Mouse (Mus musculus): Measurements from ENCODE around the gene Rchy1.

Gene Rchy1

GRCm38 (mm10) chr5:91962639-91963440 lies at the start of gene Rchy1:
Gene Rchy1, minus strand, starts transcription at chr5:91963068.
- peak; percentile 89 for DNase-seq (ENCODE audit: extremely low read depth, low read depth)

- no peak for DNase-seq (ENCODE audit: extremely low read depth, low read depth)
Observed at GRCm38 (mm10) chr5:92011756-92012155, 48.9 kb upstream of the Rchy1 start.

- no peak for DNase-seq (ENCODE audit: extremely low read depth, low read depth)
Observed at GRCm38 (mm10) chr5:92009827-92010226, 47.0 kb upstream of the Rchy1 start.

DNA sequence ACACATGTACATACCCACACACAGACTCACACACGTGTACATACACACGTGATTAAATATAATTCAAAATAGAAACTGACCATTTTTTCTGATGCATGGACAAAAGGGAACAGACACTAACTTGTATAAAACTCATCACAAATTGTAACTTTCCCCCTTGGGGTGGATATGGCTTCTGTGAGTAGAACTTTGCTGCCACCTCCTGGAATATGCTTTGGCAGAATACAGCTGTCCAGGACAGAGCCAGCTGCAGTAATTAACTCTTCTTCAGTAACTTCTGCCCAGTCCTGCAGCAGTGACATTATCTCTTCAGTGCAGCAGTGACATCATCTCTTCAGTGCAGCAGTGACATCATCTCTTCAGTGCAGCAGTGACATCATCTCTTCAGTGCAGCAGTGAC lies 40.1 kb upstream of the Rchy1 start:
- DNase-seq (ENCODE audit: extremely low read depth, low read depth), result no peak

DNA sequence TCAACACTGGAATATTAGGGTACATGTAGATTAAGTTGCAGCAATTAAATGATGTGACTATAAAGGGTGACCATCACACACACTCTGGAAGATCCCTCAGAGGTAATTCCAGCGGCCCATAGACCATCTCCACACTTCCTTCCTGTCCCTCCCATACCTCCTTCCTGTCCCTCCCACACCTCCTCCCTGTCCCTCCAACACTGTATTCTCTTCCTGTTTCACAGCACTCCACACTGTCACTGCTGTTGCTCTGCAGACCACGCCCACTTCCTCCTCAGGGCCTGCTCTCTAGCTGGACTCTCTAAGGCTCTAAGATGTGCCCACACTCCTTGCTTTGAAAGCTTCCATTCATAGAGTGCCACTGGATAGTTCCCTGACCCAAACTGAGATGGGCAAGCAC lies 37.9 kb upstream of the Rchy1 start:
- DNase-seq (ENCODE audit: extremely low read depth, low read depth), result peak; percentile 78

DNA sequence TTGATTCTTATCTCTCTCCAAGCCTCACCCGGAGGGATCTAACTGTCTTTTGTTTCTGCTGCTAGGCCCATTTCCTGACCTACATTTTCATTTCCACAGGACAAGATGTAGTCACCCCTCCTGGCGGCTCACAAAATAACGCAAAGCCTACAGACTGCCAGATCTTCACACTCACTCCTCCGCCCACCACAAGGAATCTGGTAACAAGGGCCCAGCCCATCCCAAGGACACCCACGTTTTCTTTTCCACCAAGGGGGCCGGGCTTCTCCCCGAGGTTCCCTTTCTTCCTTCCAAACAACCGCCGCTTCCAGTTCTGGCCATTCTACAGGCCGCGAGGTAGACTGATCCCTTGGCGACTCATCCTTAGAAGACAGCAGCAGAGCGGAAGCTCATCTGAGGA lies 31.7 kb upstream of the Rchy1 start:
- no peak for DNase-seq (ENCODE audit: extremely low read depth, low read depth)

DNA sequence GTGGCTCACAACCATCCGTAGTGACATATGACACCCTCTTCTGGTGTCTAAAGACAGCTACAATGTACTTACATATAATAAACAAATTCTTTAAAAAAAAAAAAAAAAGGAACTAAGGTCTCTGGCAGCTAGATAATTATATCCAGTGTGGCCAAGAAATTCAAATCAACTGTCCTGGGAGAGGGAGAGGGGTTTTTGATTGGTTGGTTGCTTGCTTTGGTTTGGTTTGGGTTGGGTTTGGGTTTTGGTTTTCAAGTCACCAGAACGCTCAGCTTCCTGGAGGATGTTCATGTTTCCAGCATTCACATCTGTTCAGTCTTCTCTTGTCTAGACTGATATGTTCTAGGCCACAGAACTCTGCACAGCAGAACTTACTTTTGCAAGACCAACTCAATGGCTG lies 30.2 kb upstream of the Rchy1 start:
- peak; percentile 34 for DNase-seq (ENCODE audit: extremely low read depth, low read depth)

DNA sequence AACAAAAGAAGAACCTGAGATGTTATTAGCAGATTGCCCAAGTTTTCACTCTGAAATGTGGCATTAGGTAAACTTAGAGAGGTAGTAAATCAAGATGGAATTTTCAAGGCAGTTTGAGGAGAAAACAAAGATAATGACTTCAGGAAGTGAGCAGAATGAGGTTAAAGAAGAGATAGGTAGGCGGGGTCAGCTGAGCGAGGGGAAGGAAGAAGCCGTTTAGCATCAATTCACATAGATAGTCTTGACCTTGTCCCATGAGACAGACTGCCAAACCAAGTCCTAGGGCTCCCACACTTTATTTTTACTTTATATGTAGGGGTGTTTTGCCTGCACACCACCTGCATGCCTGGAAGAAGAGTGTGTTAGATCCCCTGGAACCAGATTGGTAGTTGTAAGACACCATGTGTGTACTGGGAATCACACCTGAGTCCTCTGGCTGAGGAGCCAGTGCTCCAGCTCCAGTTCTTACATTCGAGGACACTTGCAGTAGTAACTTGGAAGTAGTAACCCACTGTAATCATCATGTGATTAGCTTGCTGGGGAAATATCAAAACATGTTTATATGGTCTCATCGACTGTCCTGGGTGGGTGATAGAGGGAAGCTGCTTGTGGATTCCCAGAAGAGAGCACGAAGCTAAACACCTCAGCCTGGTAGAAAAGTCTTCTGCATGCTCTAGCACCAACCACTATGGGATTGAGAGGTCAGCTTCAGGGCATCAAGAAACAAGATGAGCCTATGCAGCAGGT lies 28.5 kb upstream of the Rchy1 start:
- DNase-seq (ENCODE audit: extremely low read depth, low read depth), result no peak

GRCm38 (mm10) chr5:91989261-91989660 lies 26.4 kb upstream of the Rchy1 start:
- DNase-seq (ENCODE audit: extremely low read depth, low read depth), result no peak

DNA sequence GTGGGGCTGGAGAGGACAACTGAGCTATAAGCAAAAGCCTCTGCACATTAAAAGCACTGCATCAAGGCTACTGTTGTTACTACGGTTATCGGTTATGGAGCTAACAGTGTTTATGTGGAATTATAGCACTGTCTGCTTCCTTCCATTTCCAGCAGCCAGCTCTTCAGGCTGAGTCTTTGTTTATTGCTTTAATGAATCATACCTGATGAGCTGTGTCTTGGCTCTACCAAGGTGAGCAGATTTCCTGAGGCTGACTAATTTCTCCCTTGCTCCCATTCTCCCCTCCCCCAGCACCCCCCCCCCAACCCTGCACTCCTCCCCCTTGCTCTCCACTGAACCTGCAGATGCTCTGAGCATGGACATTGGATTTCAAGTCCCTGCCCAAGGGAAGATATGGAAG lies 24.9 kb upstream of the Rchy1 start:
- DNase-seq (ENCODE audit: extremely low read depth, low read depth), result no peak

- DNase-seq (ENCODE audit: extremely low read depth, low read depth), result no peak
Observed at GRCm38 (mm10) chr5:91987236-91987635, 24.4 kb upstream of the Rchy1 start, which contains the start of gene Odaph. Gene Odaph, plus strand, starts transcription at chr5:91987475.

DNA sequence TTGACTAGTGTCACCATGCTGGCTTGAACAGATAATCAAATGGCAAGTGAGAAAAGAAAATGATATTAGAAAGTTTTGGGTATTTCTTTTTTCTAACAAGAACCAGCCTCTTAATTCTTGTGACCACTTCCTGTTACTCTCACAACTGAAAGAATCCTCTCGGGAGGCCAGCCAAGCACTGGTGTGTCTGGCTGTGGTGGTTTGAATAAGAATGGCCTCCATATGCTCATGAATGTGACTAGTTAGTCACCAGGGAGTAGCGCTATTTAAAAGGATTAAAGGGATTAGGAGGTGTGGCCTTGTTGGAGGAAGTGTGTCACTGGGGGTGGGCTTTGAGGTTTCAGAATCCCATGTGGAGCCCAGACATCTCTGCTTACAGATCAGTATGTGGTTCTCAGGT lies 22.9 kb upstream of the Rchy1 start:
- no peak for DNase-seq (ENCODE audit: extremely low read depth, low read depth)

- no peak for DNase-seq (ENCODE audit: extremely low read depth, low read depth)
Observed at GRCm38 (mm10) chr5:91983490-91983889, 20.6 kb upstream of the Rchy1 start.

- no peak for DNase-seq (ENCODE audit: extremely low read depth, low read depth)
Observed at GRCm38 (mm10) chr5:91981176-91981840, 18.4 kb upstream of the Rchy1 start.

DNA sequence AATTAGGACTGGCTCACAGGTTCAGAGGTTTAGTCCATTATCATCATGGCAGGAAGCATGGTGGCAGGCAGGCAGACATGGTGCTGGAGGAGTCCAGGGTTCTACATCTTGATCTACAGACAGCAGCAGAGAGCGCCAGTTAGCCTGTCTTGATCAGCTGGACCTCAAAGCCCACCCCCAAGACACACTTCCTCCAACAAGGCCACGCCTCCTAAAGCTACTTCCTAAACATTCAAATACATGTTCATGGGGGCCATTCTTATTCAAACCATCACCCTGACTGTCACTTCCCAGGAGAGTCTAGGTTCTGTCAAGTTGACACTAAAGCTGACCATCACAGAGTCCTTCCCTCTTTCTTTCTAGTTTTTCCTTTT lies 14.5 kb upstream of the Rchy1 start:
- no peak for DNase-seq (ENCODE audit: extremely low read depth, low read depth)

DNA sequence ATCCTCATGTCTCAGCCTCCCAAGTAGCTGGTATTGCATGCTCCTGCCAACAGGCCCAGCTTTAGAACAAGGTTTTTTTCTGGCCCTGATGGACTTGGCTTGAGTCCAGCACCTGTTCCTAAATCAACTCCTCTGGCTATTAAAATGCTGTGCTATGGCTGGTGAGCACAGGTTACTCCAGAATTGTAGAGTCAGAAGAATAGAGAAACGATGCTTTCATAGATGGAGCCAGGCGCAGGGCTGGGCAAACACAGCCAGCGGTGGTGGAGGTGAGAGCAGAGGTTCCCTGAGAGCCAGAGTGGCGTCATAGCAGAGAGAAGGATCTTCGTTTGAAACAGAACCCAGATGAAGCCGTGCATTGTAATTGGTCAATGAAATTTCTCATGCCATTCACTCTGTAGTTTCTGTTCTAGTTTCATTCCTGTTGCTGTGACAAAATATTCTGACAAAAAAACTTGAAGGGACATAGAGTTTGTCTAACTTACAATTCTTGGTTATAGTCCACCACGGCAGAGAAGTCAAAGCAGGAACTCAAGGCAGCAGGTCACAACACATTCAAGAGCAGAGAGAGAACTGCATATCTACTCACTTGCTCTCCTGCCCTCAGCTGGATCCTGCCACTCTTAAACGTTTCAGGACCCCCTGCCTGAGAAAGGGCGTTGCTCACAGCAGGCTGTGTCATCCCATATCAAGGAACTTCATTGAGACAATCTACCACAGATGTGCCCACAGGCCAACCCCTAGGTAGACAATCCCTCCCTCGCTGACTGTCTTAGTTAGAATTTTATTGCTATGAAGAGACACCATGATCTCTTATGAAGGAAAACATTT lies 13.9 kb upstream of the Rchy1 start:
- DNase-seq (ENCODE audit: extremely low read depth, low read depth), result no peak

GRCm38 (mm10) chr5:91975758-91976157 lies 12.9 kb upstream of the Rchy1 start:
- DNase-seq (ENCODE audit: extremely low read depth, low read depth), result no peak

- DNase-seq (ENCODE audit: extremely low read depth, low read depth), result no peak
Observed at GRCm38 (mm10) chr5:91974002-91974401, 11.1 kb upstream of the Rchy1 start.

DNA sequence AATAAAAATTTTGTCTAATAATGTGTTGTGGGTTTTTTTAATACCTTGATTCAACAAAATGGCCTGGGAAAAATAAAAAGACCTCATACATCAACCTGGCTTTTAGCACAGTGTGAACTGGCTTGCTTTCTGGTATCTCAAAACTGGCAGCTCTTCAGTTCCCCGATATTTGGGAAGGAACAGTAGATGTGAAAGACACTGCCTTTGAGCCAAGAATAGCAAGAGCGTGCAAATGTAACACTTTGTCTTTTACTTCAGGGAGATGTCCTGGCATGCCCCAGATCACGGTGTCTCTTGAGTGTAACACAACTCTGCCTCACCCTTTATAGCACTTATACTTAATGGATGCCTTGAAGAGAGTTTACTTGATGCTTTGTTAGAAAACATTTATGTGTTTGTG lies 9.2 kb upstream of the Rchy1 start:
- DNase-seq (ENCODE audit: extremely low read depth, low read depth), result no peak

DNA sequence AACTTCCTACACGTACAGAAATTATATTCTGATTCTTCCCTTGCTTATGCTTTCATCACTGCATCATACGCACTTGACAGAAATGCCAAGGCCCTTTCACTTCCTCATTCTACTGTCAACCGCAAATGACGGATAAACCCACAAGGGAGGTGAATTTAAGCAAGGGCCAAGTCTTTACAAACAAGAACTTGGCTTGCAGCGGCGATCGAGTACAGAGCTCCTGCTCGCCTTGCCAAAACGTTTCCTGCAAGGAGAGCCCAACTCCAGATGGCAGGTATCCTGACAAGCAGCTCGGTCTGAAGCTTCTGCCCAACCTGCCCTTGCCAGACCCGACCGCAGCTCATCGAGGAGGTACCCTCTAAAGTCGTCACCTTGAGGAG lies 619 bp downstream of the Rchy1 start:
- peak; percentile 93 for DNase-seq (ENCODE audit: extremely low read depth, low read depth)

DNA sequence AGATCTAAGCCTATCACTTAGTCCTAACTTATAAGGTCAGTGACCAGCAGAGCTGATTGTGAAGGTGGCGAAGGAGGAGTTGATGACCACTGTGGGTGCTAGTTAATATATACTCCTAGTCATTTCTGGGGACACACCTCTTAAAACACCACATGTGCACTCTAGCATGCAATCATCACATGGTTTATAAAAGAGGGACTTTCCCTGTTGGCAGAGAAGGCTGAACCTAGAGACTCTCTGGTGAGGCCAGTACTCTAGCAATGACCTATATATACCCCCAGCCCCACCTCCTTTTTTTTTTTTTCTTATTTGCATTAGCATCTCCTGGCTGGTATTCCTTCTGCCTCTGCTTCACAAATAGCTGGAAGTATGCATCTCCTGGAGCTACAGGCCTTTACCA lies 1.5 kb downstream of the Rchy1 start:
- DNase-seq (ENCODE audit: extremely low read depth, low read depth), result no peak

All from MEL-GATA-1-ER (cell line).